Mouse (Mus musculus): ENCODE data around the gene Tmcc2.

DNA sequence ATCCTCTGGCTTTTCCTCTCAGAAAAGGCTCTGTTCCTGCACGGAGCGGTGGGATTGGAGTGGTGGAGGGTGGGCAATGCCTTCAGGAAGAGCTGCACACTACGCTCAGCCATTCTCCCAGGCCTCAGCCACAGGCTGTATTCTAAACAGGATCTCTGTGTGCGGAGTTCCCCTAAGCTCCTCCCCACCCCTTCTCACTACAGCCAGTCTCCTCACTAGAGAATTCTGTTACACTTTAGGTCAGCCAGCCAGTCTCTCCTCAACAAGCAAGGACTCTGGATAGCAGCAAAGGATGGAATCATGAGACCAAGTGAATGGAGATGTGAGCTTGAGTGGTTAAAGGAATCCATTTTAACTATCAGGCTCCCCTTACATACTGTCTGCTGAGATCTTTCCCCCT is 3.1 kb downstream of the Tmcc2 start:
- no peak for TF ChIP-seq CTCF (conservative IDR thresholded peaks at IDR 0.05; ENCODE audit: low read length)
- no peak for TF ChIP-seq POU5F1 (IDR thresholded peaks at IDR 0.05; ENCODE audit: borderline replicate concordance, low read length)

Data from E14TG2a.4 (cell line).